Mouse (Mus musculus): Measurements from ENCODE around the gene Lmod2. TPM values are rescaled to one million over a fixed set of nuclear protein-coding genes. Genes with fewer than 3 reads are reported as not detected.

Lmod2 gene
- total RNA-seq (2023) = not detected in 4 replicates

DNA sequence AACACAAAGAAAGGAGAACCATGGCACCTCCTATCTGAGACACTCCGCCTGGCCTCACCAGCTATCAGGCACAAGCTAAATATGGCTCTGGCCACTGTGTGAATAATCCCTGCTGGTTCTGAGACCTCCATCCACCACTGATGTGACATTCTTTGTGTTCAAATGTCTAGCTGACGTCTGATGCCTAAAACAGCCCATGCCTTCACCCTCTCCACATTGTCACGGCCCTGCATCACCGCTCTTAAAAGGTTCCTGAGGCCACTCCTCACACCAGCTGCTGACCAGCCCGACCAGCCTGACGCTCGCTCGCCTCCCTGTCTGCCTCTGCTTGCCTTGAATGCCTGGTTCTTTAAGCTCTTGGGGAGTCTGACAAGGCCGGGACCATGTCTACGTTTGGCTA, at the start of gene Lmod2:
Gene Lmod2 (plus strand): TSS at position 263 of the 400 bp plus-strand sequence.

Other genes starting within 250 kb of the Lmod2 start
- gene Iqub, start 82.7 kb upstream of the Lmod2 start, total RNA-seq (2023) = not detected in 4 replicates
- gene Ndufa5, start 69.7 kb upstream of the Lmod2 start, total RNA-seq (2023) = 35.4 to 57.3 TPM (median 48.6 TPM) in 4 replicates
- gene Asb15, start 69.6 kb upstream of the Lmod2 start, total RNA-seq (2023) = not detected in 4 replicates
- gene Wasl, start 67.2 kb downstream of the Lmod2 start, total RNA-seq (2023) = 39.6 to 51.8 TPM (median 44.0 TPM) in 4 replicates
- not detected in 4 replicates for gene Hyal6, start 135.5 kb downstream of the Lmod2 start, total RNA-seq (2023)
- gene Hyal4, start 150.6 kb downstream of the Lmod2 start, total RNA-seq (2023) = not detected in 4 replicates
- not detected in 4 replicates for gene Spam1, start 193.4 kb downstream of the Lmod2 start, total RNA-seq (2023)